Mouse (Mus musculus): ENCODE data around the gene Tor1a.
"Not testable (repeated sequence)": the region's sequence is repeated elsewhere in the genome, so short reads cannot be mapped to it uniquely, and the experiment has no call there.

The Tor1a gene

DNA sequence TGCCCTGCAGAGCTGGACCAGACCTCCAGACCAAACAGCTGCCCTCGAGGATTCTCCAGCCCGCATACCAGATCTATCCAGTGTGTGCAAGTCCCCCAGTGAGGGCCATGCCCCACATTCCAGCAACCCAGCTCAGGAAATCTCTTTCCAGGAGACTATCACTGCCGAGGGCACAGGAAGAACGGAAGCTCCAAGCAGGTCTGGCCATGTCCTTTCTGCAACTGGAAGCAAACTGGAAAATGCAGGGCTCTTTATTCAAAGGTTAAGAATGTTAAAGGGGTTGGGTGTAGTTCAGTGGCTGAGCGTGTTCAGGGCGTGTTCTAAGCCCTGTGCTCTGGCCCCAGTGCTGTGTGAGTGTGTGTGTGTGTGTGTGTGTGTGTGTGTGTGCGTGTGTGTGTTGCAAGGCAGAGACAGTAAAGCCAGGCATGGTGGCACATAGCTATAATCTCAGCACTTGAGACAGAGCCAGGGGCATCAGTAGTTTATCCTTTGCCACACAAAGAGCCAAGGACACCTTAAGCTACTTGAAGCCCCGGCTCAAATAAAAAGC lies 48.9 kb downstream of the Tor1a start:
- DNase-seq (ENCODE audit: low read depth, low spot score), result no peak

DNA sequence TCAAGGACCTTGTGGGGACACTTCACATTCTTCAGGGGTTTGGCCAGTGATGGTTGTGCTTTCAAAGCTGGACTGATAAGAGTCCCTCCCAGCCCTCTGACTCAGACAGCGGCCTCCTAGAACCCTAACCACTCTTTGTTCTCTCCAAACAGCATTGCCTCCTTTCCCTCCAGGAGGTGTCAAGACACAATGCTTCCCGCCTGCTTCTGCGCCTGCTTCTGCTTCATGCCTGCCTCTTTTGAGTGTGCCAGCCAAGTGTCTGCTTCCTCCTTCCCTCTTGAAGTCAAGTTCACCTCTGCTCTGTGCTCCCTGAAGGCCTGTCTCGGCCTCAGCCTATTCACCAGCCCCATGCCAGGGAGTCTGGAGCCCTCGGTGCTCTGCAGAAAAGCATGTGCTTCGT lies 49.6 kb downstream of the Tor1a start:
- DNase-seq (ENCODE audit: low read depth, low spot score), result no peak

DNA sequence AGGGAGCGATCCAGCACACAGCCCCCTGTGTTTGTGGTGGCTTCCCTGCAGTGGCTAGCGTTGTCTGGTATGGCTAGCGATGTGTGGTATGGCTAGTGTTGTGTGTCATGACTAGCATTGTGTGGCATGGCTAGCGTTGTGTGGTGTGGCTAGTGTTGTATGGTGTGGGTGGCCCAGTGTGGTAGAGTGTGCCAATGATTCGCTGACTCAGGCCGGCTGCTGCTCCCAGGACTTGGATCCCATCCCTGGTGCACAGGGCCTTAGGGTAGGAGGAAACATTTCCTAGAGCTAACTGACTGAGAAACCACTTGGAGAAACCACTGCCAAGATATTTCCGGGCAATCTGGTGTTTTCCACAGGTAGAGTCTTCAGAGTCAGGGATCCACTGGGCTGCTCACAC lies 50.1 kb downstream of the Tor1a start:
- DNase-seq (ENCODE audit: low read depth, low spot score), result peak; percentile 42

DNA sequence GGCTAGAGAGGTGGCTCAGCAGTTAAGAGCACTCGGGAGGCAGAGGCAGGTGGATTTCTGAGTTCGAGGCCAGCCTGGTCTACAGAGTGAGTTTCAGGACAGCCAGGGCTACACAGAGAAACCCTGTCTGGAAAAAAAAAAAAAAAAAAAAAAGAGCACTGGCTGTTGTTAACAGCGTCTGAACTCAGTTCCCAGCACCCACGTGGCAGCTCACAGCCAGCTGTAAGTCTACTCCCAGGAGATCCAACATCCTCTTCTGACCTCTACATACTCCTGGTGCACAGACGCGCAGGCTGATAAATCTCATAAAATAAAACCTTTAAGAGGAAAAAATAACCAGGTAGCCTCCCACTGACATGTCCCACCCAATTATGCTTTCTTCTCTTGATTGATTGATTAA lies 51.8 kb downstream of the Tor1a start:
- not testable (repeated sequence) for DNase-seq (ENCODE audit: low read depth, low spot score)

DNA sequence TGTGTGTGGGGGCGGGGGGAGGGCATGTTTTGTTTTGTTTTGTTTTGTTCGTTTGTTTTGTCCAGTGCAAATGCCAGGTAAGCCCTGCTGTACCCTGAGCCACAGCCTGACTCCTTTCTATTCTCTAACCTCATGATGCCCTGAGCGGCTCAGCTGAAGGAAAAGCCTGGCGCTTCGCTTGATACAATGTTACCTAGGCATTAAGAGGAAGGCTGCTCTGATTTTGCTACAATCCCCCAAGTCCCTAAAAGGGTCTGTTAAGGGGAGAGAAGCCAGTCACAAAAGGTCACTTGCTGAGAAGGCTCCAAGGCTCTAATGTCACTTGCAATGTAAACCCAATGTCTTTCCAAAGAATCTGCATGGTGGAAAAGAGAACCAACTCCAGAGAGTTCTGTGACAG lies 52.4 kb downstream of the Tor1a start:
- no peak for DNase-seq (ENCODE audit: low read depth, low spot score)

DNA sequence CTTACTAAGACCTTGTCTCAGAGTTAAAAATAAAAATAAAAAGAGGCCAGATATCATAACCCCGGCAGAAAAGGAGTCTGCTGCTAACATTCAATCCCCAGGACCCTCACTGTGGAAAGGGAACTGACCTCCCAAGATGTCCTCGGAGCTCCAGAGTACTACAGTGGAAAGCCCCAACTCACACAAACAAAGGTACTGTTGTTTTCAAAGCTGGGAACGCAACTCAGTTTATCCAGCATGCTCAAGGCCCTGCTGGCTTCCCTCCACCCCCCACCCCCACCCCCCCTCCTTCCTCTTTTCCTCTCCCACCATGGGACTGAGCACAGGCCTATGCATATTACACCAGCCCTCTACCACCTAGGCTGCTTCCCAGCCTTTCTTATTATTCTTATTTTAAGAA lies 52.9 kb downstream of the Tor1a start:
- no peak for DNase-seq (ENCODE audit: low read depth, low spot score)

DNA sequence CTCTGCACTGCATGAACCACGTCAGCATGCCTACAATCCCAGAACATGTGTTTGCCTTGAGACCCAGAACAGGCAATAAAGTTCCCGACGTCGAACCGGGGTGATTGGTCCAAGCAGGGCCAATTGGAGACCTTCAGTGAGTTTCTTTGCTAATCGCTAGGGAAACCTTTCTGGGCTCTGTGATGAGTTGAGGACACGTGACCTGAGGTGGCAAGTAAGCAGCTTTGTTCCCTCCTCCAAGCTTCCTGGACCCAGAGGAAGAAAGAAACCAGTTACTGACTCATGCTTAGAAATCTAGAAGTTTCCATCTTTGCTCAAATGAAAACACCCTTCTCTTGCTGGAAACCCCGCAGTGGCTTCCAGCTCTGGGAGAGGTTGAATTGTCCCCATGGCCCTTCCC lies 54.7 kb downstream of the Tor1a start:
- no peak for DNase-seq (ENCODE audit: low read depth, low spot score)

DNA sequence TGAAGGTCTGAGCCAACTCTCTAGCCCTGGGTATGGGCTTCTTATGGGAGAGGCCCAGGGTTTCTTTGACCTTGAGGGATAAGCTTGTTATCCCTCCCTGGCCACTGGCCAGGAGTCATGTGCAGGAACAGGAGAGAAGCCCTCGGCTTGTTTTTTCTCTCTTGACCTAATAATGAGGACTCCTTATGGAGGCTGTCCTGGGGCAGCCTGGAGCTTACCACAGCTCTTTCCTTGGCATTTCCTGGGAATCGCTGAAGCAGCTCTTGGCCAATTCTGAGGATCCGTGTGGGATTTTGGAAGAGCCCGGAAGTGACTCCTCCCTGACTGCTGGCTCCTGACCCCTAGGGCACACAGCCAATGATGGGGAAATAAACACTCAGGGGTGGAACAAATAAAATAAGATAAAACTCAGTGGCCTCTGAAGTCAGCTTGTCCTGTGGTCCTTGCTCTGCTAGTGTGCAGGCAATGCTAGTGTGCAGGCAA lies 55.4 kb downstream of the Tor1a start:
- no peak for DNase-seq (ENCODE audit: low read depth, low spot score)
